Mouse (Mus musculus) forebrain, postnatal 0 days (tissue): ENCODE results near the gene Dgat2l6. TPM values are rescaled to one million over a fixed set of nuclear protein-coding genes. Genes with fewer than 3 reads are reported as not detected.

ENCODE experiments used
- ATAC-seq: fragments of 200-750 bp; cut with Nextera tagmentation; 2 replicates; pipeline ENCODE4 v1.8.0; 2017; ENCODE audit warnings: mild to moderate bottlenecking, moderate library complexity
- DNase-seq: peaks from one replicate; pipeline ENCODE4 v3.0.0-alpha.2; 2015
- H3K27ac ChIP-seq: fragments of 300-500 bp; sonication (generic); 2 replicates; pipeline ENCODE4 v1.5.1; 2014; ENCODE audit warnings: low read depth, mild to moderate bottlenecking, antibody characterized with exemption, low read length, moderate library complexity, mixed read lengths
- H3K27me3 ChIP-seq: fragments of 300-500 bp; sonication (generic); 2 replicates; pipeline ENCODE4 v1.6.1; 2014; ENCODE audit warnings: mild to moderate bottlenecking, low read length, mixed read lengths; ENCODE audit not compliant: insufficient read depth
- H3K36me3 ChIP-seq: fragments of 300-500 bp; sonication (generic); 2 replicates; pipeline ENCODE4 v1.6.1; 2014; ENCODE audit warnings: mild to moderate bottlenecking, moderate library complexity; ENCODE audit not compliant: insufficient read depth
- H3K4me1 ChIP-seq: fragments of 300-500 bp; sonication (generic); 2 replicates; pipeline ENCODE4 v1.6.1; 2014; ENCODE audit warnings: antibody characterized with exemption; ENCODE audit not compliant: insufficient read depth
- H3K4me2 ChIP-seq: fragments of 300-500 bp; sonication (generic); 2 replicates; pipeline ENCODE4 v1.6.1; 2014; ENCODE audit warnings: low read depth, mild to moderate bottlenecking, moderate library complexity
- H3K4me3 ChIP-seq: fragments of 300-500 bp; sonication (generic); 2 replicates; pipeline ENCODE4 v1.5.1; 2014; ENCODE audit warnings: low read depth, low read length, mixed read lengths
- H3K9ac ChIP-seq: fragments of 300-500 bp; sonication (generic); 2 replicates; pipeline ENCODE4 v1.6.1; 2014; ENCODE audit warnings: mild to moderate bottlenecking
- H3K9me3 ChIP-seq: fragments of 300-500 bp; sonication (generic); 2 replicates; pipeline ENCODE4 v1.6.1; 2016; ENCODE audit warnings: low read length
- CTCF ChIP-seq: sonication (generic); IDR thresholded peaks from 2 replicates; pipeline ENCODE4 v1.5.1; 2016; ENCODE audit warnings: antibody characterized with exemption, control low read depth, low read depth
- WGBS: fragments of 180-500 bp; shearing (Covaris S2); extraction: QIAGEN DNeasy Blood & Tissue Kit; methylation state at CpG from one replicate; pipeline ENCODE4 v1.1.7; 2014; 5-methylcytosine and 5-hydroxymethylcytosine counted together
- polyA plus RNA-seq: library from polyadenylated mRNA; unstranded; fragments of >200 nt; fragmentation: Nextera tagmentation; extraction: Ambion mirVana; gene quantifications from 2 replicates; pipeline ENCODE4 v1.2.1, GENCODE M21; 2015
- total RNA-seq: library from RNA; depleted of rRNA; stranded (reverse); fragments of >200 nt; gene quantifications from 2 replicates; pipeline ENCODE4 v1.2.3, GENCODE M21; 2014

Dgat2l6 gene
- total and polyA plus RNA-seq, 2 experiments from 2014 or later = not detected

DNA sequence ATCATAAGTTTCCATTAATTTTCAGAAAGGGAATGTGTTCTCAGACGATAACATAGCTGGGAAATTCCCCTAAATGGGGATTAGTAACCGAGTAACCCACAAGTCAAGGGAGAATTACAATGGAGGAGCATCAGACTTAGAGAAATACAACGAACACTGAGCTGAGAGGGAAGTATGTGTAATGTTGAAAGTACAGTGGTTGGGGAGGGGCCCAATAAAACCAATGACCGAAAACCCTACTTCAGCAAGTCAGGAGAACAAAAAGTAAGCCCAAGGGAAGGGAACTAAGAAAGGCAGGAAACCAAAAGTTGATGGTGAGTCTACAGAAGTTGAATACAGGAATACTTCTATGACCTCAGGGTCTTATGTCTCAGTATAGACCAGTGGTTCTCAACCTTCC lies 16.5 kb upstream of the Dgat2l6 start:
- DNase-seq (no peak), ATAC-seq (no peak)
- Histone ChIP-seq H3K36me3 (peaks cover 7% of the 10 kb centered on the region; the same call in 1 of the 2 replicates), H3K9me3 (no peaks in the 10 kb centered on the region), H3K9ac (no peak overlapping the region), H3K27ac (no peak overlapping the region), H3K4me3 (no peak overlapping the region), H3K27me3 (no peaks in the 10 kb centered on the region), H3K4me1 (no peaks in the 10 kb centered on the region), H3K4me2 (no peak overlapping the region)
- no peak for TF ChIP-seq CTCF
- 80% methylated on average over 4 of the region's 4 CpGs for WGBS

DNA sequence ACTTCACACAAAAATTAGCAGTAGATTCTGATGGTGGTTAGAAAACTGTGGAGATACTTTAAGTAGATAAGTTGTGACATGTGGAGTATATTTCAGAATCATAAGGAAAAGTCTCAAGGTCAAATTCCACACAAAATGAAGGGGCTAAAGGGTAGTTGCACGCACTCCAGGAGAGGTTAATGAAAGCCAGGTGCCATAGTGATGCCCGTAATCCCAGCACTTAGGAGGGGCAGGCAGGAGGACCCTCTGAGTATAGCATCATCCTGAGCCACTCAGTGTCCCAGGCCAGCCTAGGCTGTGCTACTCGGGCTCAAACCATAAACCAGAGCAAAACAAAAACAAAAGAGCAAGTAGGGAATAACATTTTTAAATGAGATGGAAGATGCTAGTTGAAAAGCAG lies 14.7 kb upstream of the Dgat2l6 start:
- Histone ChIP-seq H3K27me3 (no peaks in the 10 kb centered on the region), H3K27ac (no peak overlapping the region), H3K4me1 (no peaks in the 10 kb centered on the region), H3K4me3 (no peak overlapping the region), H3K4me2 (no peak overlapping the region), H3K36me3 (peaks cover 7% of the 10 kb centered on the region; the same call in 1 of the 2 replicates), H3K9me3 (no peaks in the 10 kb centered on the region), H3K9ac (no peak overlapping the region)
- no peak for TF ChIP-seq CTCF
- WGBS = 88% methylated on average over 3 of the region's 3 CpGs
- ATAC-seq (no peak), DNase-seq (no peak)

DNA sequence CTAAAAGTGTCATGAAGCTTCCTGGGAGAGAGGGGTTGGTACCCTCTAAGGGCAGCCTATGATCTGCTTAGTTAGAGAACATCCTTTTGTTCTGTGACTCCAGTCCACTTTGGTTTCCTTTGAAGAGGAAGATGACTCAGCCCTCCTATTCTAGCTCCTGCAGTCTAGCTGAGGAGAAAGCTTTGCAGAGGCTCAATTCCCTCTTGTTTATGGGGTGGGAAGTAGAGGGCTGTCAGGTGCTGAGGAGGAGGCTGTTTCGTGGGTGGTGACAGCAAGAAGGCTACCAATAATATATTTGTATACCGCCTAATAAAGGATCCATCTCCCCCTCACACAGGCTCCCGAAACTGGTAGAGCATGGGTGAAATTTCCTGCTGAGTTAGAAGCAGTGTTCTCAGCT lies 8.0 kb upstream of the Dgat2l6 start:
- H3K4me2 ChIP-seq = no peak overlapping the region
- no peak for ATAC-seq
- H3K9me3 ChIP-seq = no peaks in the 10 kb centered on the region
- H3K4me3 ChIP-seq = no peak overlapping the region
- H3K27me3 ChIP-seq = no peaks in the 10 kb centered on the region; the same call in 1 of the 2 replicates
- TF ChIP-seq CTCF = no peak
- H3K36me3 ChIP-seq = no peaks in the 10 kb centered on the region
- H3K27ac ChIP-seq = no peak overlapping the region
- H3K9ac ChIP-seq = no peak overlapping the region
- no peaks in the 10 kb centered on the region for H3K4me1 ChIP-seq
- WGBS = 93% methylated on average over 3 of the region's 3 CpGs
- DNase-seq = no peak

DNA sequence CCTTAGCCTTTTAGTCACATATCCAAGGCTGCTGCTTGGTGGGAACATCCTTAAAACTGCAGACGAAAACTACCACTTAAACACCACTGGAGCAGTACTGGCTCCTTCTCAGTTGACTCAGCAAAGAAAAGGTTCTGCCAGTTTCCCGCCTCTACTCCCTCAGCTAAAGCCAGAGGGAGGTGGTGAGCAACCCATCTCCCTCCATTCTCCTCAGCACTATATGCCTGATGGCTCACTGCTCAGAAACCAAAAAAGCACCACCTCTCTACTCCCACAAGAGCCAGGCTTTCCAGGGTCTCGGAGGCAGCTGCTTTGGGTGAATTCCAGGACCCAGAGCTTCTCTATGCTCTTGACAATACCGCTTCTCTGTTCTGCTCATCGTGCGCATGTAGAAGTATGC lies 7.0 kb upstream of the Dgat2l6 start:
- ATAC-seq (no peak), DNase-seq (no peak)
- Histone ChIP-seq H3K4me2 (no peak overlapping the region), H3K4me3 (no peak overlapping the region), H3K36me3 (no peaks in the 10 kb centered on the region), H3K4me1 (no peaks in the 10 kb centered on the region), H3K9me3 (no peaks in the 10 kb centered on the region), H3K27ac (no peak overlapping the region), H3K27me3 (no peaks in the 10 kb centered on the region; the same call in 1 of the 2 replicates), H3K9ac (no peak overlapping the region)
- WGBS = 91% methylated on average over 6 of the region's 6 CpGs
- TF ChIP-seq CTCF = no peak

DNA sequence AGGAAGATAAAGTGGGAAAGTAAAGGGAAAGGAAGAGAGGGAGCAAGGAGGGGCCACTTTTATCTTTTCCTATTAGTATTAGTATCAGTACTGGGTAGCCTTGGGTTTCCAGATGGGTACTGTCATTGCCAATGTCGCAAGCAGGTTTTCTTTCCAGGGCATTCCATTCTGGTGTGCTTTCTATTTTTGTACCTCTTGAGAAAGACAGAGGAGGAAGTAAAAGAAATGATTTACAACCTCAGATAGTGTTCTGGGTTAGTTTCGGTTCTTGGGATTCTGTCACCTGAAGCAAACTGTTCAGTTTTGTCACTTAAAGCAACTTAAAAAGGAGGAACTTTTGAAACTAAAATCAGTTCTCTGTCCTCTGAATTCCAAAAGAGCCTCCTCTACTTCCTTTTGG lies 6.1 kb upstream of the Dgat2l6 start:
- Histone ChIP-seq H3K4me1 (no peaks in the 10 kb centered on the region), H3K27ac (no peak overlapping the region), H3K9me3 (no peaks in the 10 kb centered on the region), H3K27me3 (no peaks in the 10 kb centered on the region; the same call in 1 of the 2 replicates), H3K4me3 (no peak overlapping the region), H3K36me3 (no peaks in the 10 kb centered on the region), H3K4me2 (no peak overlapping the region), H3K9ac (no peak overlapping the region)
- no peak for TF ChIP-seq CTCF
- DNase-seq = no peak
- ATAC-seq = no peak
- WGBS = 97% methylated on average over 2 of the region's 2 CpGs

DNA sequence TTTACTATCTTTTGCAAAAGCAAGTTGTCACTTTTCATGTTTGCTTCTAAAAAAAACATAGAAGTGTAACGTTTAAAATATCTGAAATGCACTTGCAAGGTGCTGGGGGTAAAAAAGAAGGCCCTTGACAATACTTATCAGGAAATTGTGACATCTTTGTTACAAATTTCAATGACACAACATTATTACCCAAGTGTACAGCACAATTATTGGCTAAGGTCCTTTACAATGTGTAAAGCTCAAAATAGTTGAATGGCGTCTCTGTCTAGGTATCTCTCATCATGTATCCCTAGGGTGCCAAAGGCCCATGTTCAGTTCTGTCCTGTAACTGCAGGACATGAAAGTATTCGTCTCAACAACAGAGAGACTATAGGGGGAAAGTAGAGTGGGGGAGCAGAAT lies 31.4 kb downstream of the Dgat2l6 start:
- Histone ChIP-seq H3K36me3 (no peaks in the 10 kb centered on the region), H3K9ac (no peak overlapping the region), H3K4me1 (no peaks in the 10 kb centered on the region), H3K4me2 (no peak overlapping the region), H3K27ac (no peak overlapping the region), H3K27me3 (no peaks in the 10 kb centered on the region), H3K4me3 (no peak overlapping the region), H3K9me3 (no peaks in the 10 kb centered on the region)
- 84% methylated on average over 3 of the region's 3 CpGs for WGBS
- no peak for DNase-seq
- ATAC-seq = no peak
- no peak for TF ChIP-seq CTCF

DNA sequence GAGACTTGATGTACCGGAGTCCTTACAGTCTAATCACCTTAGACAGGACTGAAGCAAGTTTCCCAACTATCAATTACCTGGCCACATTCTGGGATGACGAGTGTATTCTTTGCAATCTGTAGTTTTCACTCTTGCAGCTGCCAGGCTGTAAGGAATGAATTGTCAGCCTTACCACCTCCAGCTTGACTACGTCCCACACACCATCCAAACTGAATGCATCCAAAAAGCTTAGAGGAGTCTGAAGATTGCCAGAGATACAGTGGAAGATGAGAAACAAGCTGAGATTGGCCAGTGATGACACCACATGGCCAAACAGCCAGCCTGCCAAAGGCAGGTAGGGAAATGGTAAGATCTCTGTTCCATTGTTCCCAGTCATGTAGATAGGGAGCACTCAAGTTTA lies 41.1 kb downstream of the Dgat2l6 start:
- Histone ChIP-seq H3K4me1 (no peaks in the 10 kb centered on the region), H3K4me2 (no peak overlapping the region), H3K27ac (no peak overlapping the region), H3K9me3 (no peaks in the 10 kb centered on the region), H3K36me3 (no peaks in the 10 kb centered on the region), H3K27me3 (no peaks in the 10 kb centered on the region), H3K9ac (no peak overlapping the region), H3K4me3 (no peak overlapping the region)
- 86% methylated on average over 3 of the region's 3 CpGs for WGBS
- DNase-seq (no peak), ATAC-seq (no peak)
- no peak for TF ChIP-seq CTCF

DNA sequence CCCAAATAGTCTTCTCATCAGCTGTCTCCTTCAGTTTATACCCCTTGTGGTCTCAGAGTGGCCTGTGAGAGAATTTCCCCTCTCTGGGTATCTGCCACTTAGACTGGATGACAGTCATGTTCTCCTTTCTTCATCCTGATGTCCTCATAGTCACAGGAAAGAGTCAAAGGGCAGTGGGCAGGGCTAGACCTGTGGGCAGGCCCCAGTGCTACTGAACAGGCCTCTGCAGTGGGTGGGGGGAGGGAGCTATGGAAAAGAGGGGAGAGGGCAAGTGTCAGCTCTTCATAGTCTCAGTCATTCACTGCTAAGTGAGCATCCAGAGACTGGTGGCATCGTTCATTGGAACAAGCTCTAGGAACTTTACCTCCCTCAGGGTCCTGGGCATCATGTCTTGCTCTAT lies 47.3 kb downstream of the Dgat2l6 start, which contains the start of gene Awat1:
Gene Awat1, plus strand, starts transcription at position 301 of the 400 bp plus-strand sequence.
- Histone ChIP-seq H3K4me1 (no peaks in the 10 kb centered on the region), H3K9ac (no peak within 1 kb of the TSS), H3K27me3 (no peaks in the 10 kb centered on the region), H3K27ac (no peak within 1 kb of the TSS), H3K4me2 (no peak within 1 kb of the TSS), H3K4me3 (no peak within 1 kb of the TSS), H3K9me3 (no peaks in the 10 kb centered on the region), H3K36me3 (no peaks in the 10 kb centered on the region)
- 89% methylated on average over 1 of the region's 1 CpGs for WGBS
- DNase-seq = no peak
- no peak for ATAC-seq
- TF ChIP-seq CTCF = no peak
